Mouse (Mus musculus) testis, adult 2 months (tissue): ENCODE measurements at regions not wholly inside any gene's neighbourhood (a gene's known extent, or its start where the extent isn't known, plus 50 kb on each side); places are given as distances from the start of the nearest gene placed in this dataset.

ENCODE experiments used
- H3K27ac ChIP-seq: fragments of 200-500 bp; 2 replicates; pipeline ENCODE4 v1.5.1; 2012; ENCODE audit warnings: low read depth, low read length; ENCODE audit not compliant: control insufficient read depth, insufficient read depth
- H3K27me3 ChIP-seq: fragments of 200-500 bp; 2 replicates; pipeline ENCODE4 v1.6.1; 2012; ENCODE audit warnings: mild to moderate bottlenecking, low read length, moderate library complexity; ENCODE audit not compliant: control insufficient read depth, insufficient read depth
- H3K36me3 ChIP-seq: fragments of 200-500 bp; 2 replicates; pipeline ENCODE4 v1.6.1; 2012; ENCODE audit warnings: mild to moderate bottlenecking, low read length; ENCODE audit not compliant: control insufficient read depth, insufficient read depth
- H3K4me1 ChIP-seq: fragments of 200-500 bp; 2 replicates; pipeline ENCODE4 v1.6.1; 2012; ENCODE audit warnings: low read length; ENCODE audit not compliant: control insufficient read depth, insufficient read depth
- H3K4me3 ChIP-seq: fragments of 200-500 bp; 2 replicates; pipeline ENCODE4 v1.5.1; 2012; ENCODE audit warnings: low read depth, mild to moderate bottlenecking, low read length, moderate library complexity, mixed read lengths; ENCODE audit not compliant: control insufficient read depth
- CTCF ChIP-seq: fragments of 200-500 bp; IDR thresholded peaks from 2 replicates; pipeline ENCODE4 v1.5.1; 2012; ENCODE audit warnings: low read depth, mild to moderate bottlenecking, inconsistent platforms, low read length, moderate library complexity; ENCODE audit not compliant: control insufficient read depth, insufficient read depth, insufficient replicate concordance
- POLR2A ChIP-seq: fragments of 200-500 bp; IDR thresholded peaks from 2 replicates; pipeline ENCODE4 v1.6.1; 2012; ENCODE audit warnings: low read depth, mild to moderate bottlenecking, inconsistent platforms, low read length, moderate library complexity; ENCODE audit not compliant: control insufficient read depth

GRCm38 (mm10) chr6:101062186-101062585, 228.8 kb downstream of the Ppp4r2 start:
- H3K27ac ChIP-seq: no peak overlapping the region
- peak overlapping the region; percentile 67 for H3K4me3 ChIP-seq
- H3K27me3 ChIP-seq: no peaks in the 10 kb centered on the region
- H3K4me1 ChIP-seq: peaks cover 2% of the 10 kb centered on the region; the same call in 1 of the 2 replicates
- no peak for TF ChIP-seq CTCF
- TF ChIP-seq POLR2A: no peak
- no peaks in the 10 kb centered on the region for H3K36me3 ChIP-seq

- H3K36me3 ChIP-seq: no peaks in the 10 kb centered on the region
- no peak for TF ChIP-seq CTCF
- no peak for TF ChIP-seq POLR2A
- H3K4me3 ChIP-seq: no peak overlapping the region
- no peak overlapping the region for H3K27ac ChIP-seq
- no peaks in the 10 kb centered on the region for H3K4me1 ChIP-seq
- no peaks in the 10 kb centered on the region for H3K27me3 ChIP-seq
Observed at GRCm38 (mm10) chr6:101075753-101076516, 242.5 kb downstream of the Ppp4r2 start.

GRCm38 (mm10) chr6:101078294-101078693, 244.9 kb downstream of the Ppp4r2 start:
- Histone ChIP-seq H3K27ac (no peak overlapping the region), H3K27me3 (no peaks in the 10 kb centered on the region), H3K4me1 (no peaks in the 10 kb centered on the region), H3K36me3 (no peaks in the 10 kb centered on the region), H3K4me3 (no peak overlapping the region)
- TF ChIP-seq POLR2A (no peak), CTCF (no peak)

- H3K27me3 ChIP-seq: no peaks in the 10 kb centered on the region
- no peak overlapping the region for H3K4me3 ChIP-seq
- no peaks in the 10 kb centered on the region for H3K36me3 ChIP-seq
- no peaks in the 10 kb centered on the region for H3K4me1 ChIP-seq
- no peak for TF ChIP-seq CTCF
- TF ChIP-seq POLR2A: no peak
- no peak overlapping the region for H3K27ac ChIP-seq
Observed at GRCm38 (mm10) chr6:101083676-101084075, 250.3 kb downstream of the Ppp4r2 start.

GRCm38 (mm10) chr6:101092179-101092578, 258.8 kb downstream of the Ppp4r2 start:
- H3K27ac ChIP-seq: no peak overlapping the region
- no peaks in the 10 kb centered on the region for H3K27me3 ChIP-seq
- TF ChIP-seq CTCF (no peak), POLR2A (no peak)
- H3K4me1 ChIP-seq: no peaks in the 10 kb centered on the region
- no peaks in the 10 kb centered on the region for H3K36me3 ChIP-seq
- no peak overlapping the region for H3K4me3 ChIP-seq
